Mouse (Mus musculus) forebrain, embryonic 10.5 days (tissue): ENCODE measurements around the gene Gm8947. TPM values are rescaled to one million over a fixed set of nuclear protein-coding genes. Genes with fewer than 3 reads are reported as not detected.
"Not testable (repeated sequence)": the region's sequence is repeated elsewhere in the genome, so short reads cannot be mapped to it uniquely, and the experiment has no call there.

Experiments
- DNase-seq: peaks from one replicate; pipeline ENCODE4 v3.0.0-alpha.2; 2017; ENCODE audit warnings: low spot score; ENCODE audit errors: extremely low spot score
- H3K27ac ChIP-seq: fragments of 300-500 bp; sonication (generic); 2 replicates; pipeline ENCODE4 v1.5.1; 2016; ENCODE audit warnings: mild to moderate bottlenecking
- H3K27me3 ChIP-seq: fragments of 300-500 bp; sonication (generic); 2 replicates; pipeline ENCODE4 v1.6.1; 2016; ENCODE audit warnings: mild to moderate bottlenecking; ENCODE audit not compliant: poor library complexity, severe bottlenecking
- H3K36me3 ChIP-seq: fragments of 300-500 bp; sonication (generic); replicated peaks from 2 replicates; pipeline ENCODE4 v1.6.1; 2016; ENCODE audit warnings: mild to moderate bottlenecking, moderate library complexity
- H3K4me1 ChIP-seq: fragments of 300-500 bp; sonication (generic); 2 replicates; pipeline ENCODE4 v1.6.1; 2016
- H3K4me3 ChIP-seq: fragments of 300-500 bp; sonication (generic); 2 replicates; pipeline ENCODE4 v1.5.1; 2016; ENCODE audit warnings: mild to moderate bottlenecking, moderate library complexity
- H3K9me3 ChIP-seq: fragments of 300-500 bp; sonication (generic); 2 replicates; pipeline ENCODE4 v1.6.1; 2016; ENCODE audit warnings: mild to moderate bottlenecking, moderate library complexity
- WGBS: fragments of 180-500 bp; shearing (Covaris S2); methylation state at CpG from one replicate; pipeline ENCODE4 v1.1.7; 2016; 5-methylcytosine and 5-hydroxymethylcytosine counted together
- polyA plus RNA-seq: library from polyadenylated mRNA; unstranded; fragments of >200 nt; fragmentation: Nextera tagmentation; extraction: Ambion mirVana; gene quantifications from 2 replicates; pipeline ENCODE4 v1.2.1, GENCODE M21; 2016

The Gm8947 gene
- polyA plus RNA-seq, 1 experiment from 2014 or later = 0.14 TPM

GRCm38 (mm10) chr1:151192739-151193138, 563 bp downstream of the Gm8947 start:
- H3K27me3 ChIP-seq, H3K4me1 ChIP-seq, H3K9me3 ChIP-seq, H3K4me3 ChIP-seq, H3K27ac ChIP-seq, DNase-seq, H3K36me3 ChIP-seq: not testable (repeated sequence)
- 94% methylated on average over 15 of the region's 15 CpGs for WGBS

- H3K4me1 ChIP-seq, H3K36me3 ChIP-seq, H3K27me3 ChIP-seq, DNase-seq, H3K4me3 ChIP-seq, H3K27ac ChIP-seq, H3K9me3 ChIP-seq: not testable (repeated sequence)
- 69% methylated on average over 4 of the region's 4 CpGs for WGBS
Measured at GRCm38 (mm10) chr1:151195986-151196385, 3.8 kb downstream of the Gm8947 start.

GRCm38 (mm10) chr1:151196690-151197089, 4.5 kb downstream of the Gm8947 start:
- not testable (repeated sequence) for H3K9me3 ChIP-seq

GRCm38 (mm10) chr1:151198120-151198519, 5.9 kb downstream of the Gm8947 start, which contains the start of gene Gm47995:
Gm47995 (plus strand) TSS chr1:151198448.
- not testable (repeated sequence) for H3K9me3 ChIP-seq, H3K36me3 ChIP-seq, H3K4me1 ChIP-seq, DNase-seq, H3K27ac ChIP-seq, H3K27me3 ChIP-seq, H3K4me3 ChIP-seq
- WGBS = 94% methylated on average over 2 of the region's 4 CpGs

More at GRCm38 (mm10) chr1:151196690-151197089, 4.5 kb downstream of the Gm8947 start:
- H3K27ac ChIP-seq, H3K4me3 ChIP-seq, H3K36me3 ChIP-seq, H3K4me1 ChIP-seq, DNase-seq, H3K27me3 ChIP-seq: not testable (repeated sequence)
- whole genome bisulfite sequencing = 82% methylated on average over 3 of the region's 3 CpGs

GRCm38 (mm10) chr1:151200620-151201019, 8.4 kb downstream of the Gm8947 start:
- H3K4me1 ChIP-seq, H3K27me3 ChIP-seq, H3K9me3 ChIP-seq: not testable (repeated sequence)

GRCm38 (mm10) chr1:151202771-151203170, 10.6 kb downstream of the Gm8947 start:
- not testable (repeated sequence) for H3K9me3 ChIP-seq, H3K27me3 ChIP-seq, H3K27ac ChIP-seq, H3K4me3 ChIP-seq, H3K36me3 ChIP-seq, DNase-seq, H3K4me1 ChIP-seq
- whole genome bisulfite sequencing = 97% methylated on average over 4 of the region's 5 CpGs

More at GRCm38 (mm10) chr1:151200620-151201019, 8.4 kb downstream of the Gm8947 start:
- not testable (repeated sequence) for H3K27ac ChIP-seq, H3K4me3 ChIP-seq, H3K36me3 ChIP-seq, DNase-seq

GRCm38 (mm10) chr1:151203818-151204217, 11.6 kb downstream of the Gm8947 start, which contains the start of gene 3110040M04Rik:
3110040M04Rik (plus strand) TSS chr1:151204121.
- H3K9me3 ChIP-seq, H3K27ac ChIP-seq, H3K4me3 ChIP-seq, DNase-seq, H3K36me3 ChIP-seq, H3K27me3 ChIP-seq, H3K4me1 ChIP-seq: not testable (repeated sequence)
- no CpG with 5 or more reads among the region's 6 CpGs for WGBS

GRCm38 (mm10) chr1:151208493-151208892, 16.3 kb downstream of the Gm8947 start:
- 91% methylated on average over 4 of the region's 5 CpGs for WGBS
- not testable (repeated sequence) for DNase-seq

GRCm38 (mm10) chr1:151208944-151209343, 16.8 kb downstream of the Gm8947 start:
- not testable (repeated sequence) for H3K4me1 ChIP-seq, H3K9me3 ChIP-seq, DNase-seq, H3K27me3 ChIP-seq, H3K36me3 ChIP-seq, H3K4me3 ChIP-seq, H3K27ac ChIP-seq

More at GRCm38 (mm10) chr1:151208493-151208892, 16.3 kb downstream of the Gm8947 start:
- H3K9me3 ChIP-seq, H3K27me3 ChIP-seq, H3K4me1 ChIP-seq, H3K27ac ChIP-seq, H3K36me3 ChIP-seq, H3K4me3 ChIP-seq: not testable (repeated sequence)

GRCm38 (mm10) chr1:151209824-151210355, 17.7 kb downstream of the Gm8947 start, which contains the start of gene Gm47996:
Gm47996 (plus strand) TSS chr1:151210131.
- WGBS = 86% methylated on average over 5 of the region's 8 CpGs
- not testable (repeated sequence) for H3K27ac ChIP-seq, H3K36me3 ChIP-seq

GRCm38 (mm10) chr1:151211666-151212065, 19.5 kb downstream of the Gm8947 start:
- H3K4me3 ChIP-seq, H3K4me1 ChIP-seq, H3K9me3 ChIP-seq, H3K27ac ChIP-seq, DNase-seq, H3K27me3 ChIP-seq, H3K36me3 ChIP-seq: not testable (repeated sequence)
- WGBS = 90% methylated on average over 5 of the region's 5 CpGs

More at GRCm38 (mm10) chr1:151209824-151210355, 17.7 kb downstream of the Gm8947 start, which contains the start of gene Gm47996:
- H3K4me3 ChIP-seq, H3K4me1 ChIP-seq, H3K27me3 ChIP-seq, H3K9me3 ChIP-seq, DNase-seq: not testable (repeated sequence)

GRCm38 (mm10) chr1:151214862-151215261, 22.7 kb downstream of the Gm8947 start:
- H3K27me3 ChIP-seq = no peaks in the 10 kb centered on the region
- H3K4me3 ChIP-seq = no peak overlapping the region
- no peak overlapping the region for H3K27ac ChIP-seq
- H3K9me3 ChIP-seq = no peaks in the 10 kb centered on the region
- no peak for DNase-seq
- no peaks in the 10 kb centered on the region for H3K4me1 ChIP-seq
- no peaks in the 10 kb centered on the region for H3K36me3 ChIP-seq
- WGBS = 76% methylated on average over 2 of the region's 2 CpGs

- Histone ChIP-seq H3K4me3 (no peak overlapping the region), H3K9me3 (no peaks in the 10 kb centered on the region), H3K27me3 (no peaks in the 10 kb centered on the region), H3K36me3 (no peaks in the 10 kb centered on the region), H3K4me1 (no peaks in the 10 kb centered on the region), H3K27ac (no peak overlapping the region)
- no peak for DNase-seq
- 84% methylated on average over 1 of the region's 1 CpGs for WGBS
Measured at GRCm38 (mm10) chr1:151215985-151216384, 23.8 kb downstream of the Gm8947 start.

- Histone ChIP-seq H3K27me3 (no peaks in the 10 kb centered on the region), H3K4me3 (no peak overlapping the region), H3K27ac (no peak overlapping the region), H3K9me3 (no peaks in the 10 kb centered on the region), H3K36me3 (no peaks in the 10 kb centered on the region), H3K4me1 (no peaks in the 10 kb centered on the region)
- WGBS = 78% methylated on average over 3 of the region's 3 CpGs
- DNase-seq = no peak
Measured at GRCm38 (mm10) chr1:151216417-151216816, 24.2 kb downstream of the Gm8947 start.
